Mouse (Mus musculus) heart, postnatal 0 days (tissue): ENCODE measurements around the gene Ccdc134. TPM values are rescaled to one million over a fixed set of nuclear protein-coding genes. Genes with fewer than 3 reads are reported as not detected.
"Not testable (repeated sequence)": the region's sequence is repeated elsewhere in the genome, so short reads cannot be mapped to it uniquely, and the experiment has no call there.

Experiments used
- ATAC-seq: fragments of 200-750 bp; cut with Nextera tagmentation; 2 replicates; pipeline ENCODE4 v1.8.0; 2017; ENCODE audit warnings: low read depth, moderate number of reproducible peaks, moderate library complexity; ENCODE audit not compliant: insufficient read depth
- DNase-seq: peaks from one replicate; pipeline ENCODE4 v3.0.0-alpha.2; 2016; ENCODE audit warnings: low spot score
- H3K27ac ChIP-seq: fragments of 300-500 bp; sonication (generic); 2 replicates; pipeline ENCODE4 v1.5.1; 2014; ENCODE audit warnings: low read depth, mild to moderate bottlenecking
- H3K27me3 ChIP-seq: fragments of 300-500 bp; sonication (generic); 2 replicates; pipeline ENCODE4 v1.6.1; 2014; ENCODE audit warnings: low read length, mixed read lengths; ENCODE audit not compliant: control insufficient read depth, insufficient read depth
- H3K36me3 ChIP-seq: fragments of 300-500 bp; sonication (generic); replicated peaks from 2 replicates; pipeline ENCODE4 v1.6.1; 2014; ENCODE audit warnings: low read length, mixed read lengths; ENCODE audit not compliant: control insufficient read depth, insufficient read depth
- H3K4me1 ChIP-seq: fragments of 300-500 bp; sonication (generic); 2 replicates; pipeline ENCODE4 v1.6.1; 2014; ENCODE audit warnings: antibody characterized with exemption; ENCODE audit not compliant: control insufficient read depth, insufficient read depth
- H3K4me2 ChIP-seq: fragments of 300-500 bp; sonication (generic); 2 replicates; pipeline ENCODE4 v1.6.1; 2014; ENCODE audit warnings: low read depth, mild to moderate bottlenecking, low read length, moderate library complexity
- H3K4me3 ChIP-seq: fragments of 300-500 bp; sonication (generic); 2 replicates; pipeline ENCODE4 v1.5.1; 2014; ENCODE audit warnings: low read depth, low read length
- H3K9ac ChIP-seq: fragments of 300-500 bp; sonication (generic); replicated peaks from 2 replicates; pipeline ENCODE4 v1.6.1; 2014; ENCODE audit warnings: low read depth, low read length, mixed read lengths
- H3K9me3 ChIP-seq: fragments of 300-500 bp; sonication (generic); replicated peaks from 2 replicates; pipeline ENCODE4 v1.6.1; 2016; ENCODE audit warnings: low read length; ENCODE audit not compliant: control insufficient read depth
- CTCF ChIP-seq: IDR thresholded peaks from 2 replicates; pipeline ENCODE4 v1.5.1; 2016; ENCODE audit warnings: antibody characterized with exemption, control low read depth, low read depth
- EP300 ChIP-seq: IDR thresholded peaks from 2 replicates; pipeline ENCODE4 v1.6.1; 2016; ENCODE audit warnings: antibody characterized with exemption, low read depth
- WGBS: fragments of 180-500 bp; shearing (Covaris S2); extraction: QIAGEN DNeasy Blood & Tissue Kit; methylation state at CpG from one replicate; pipeline ENCODE4 v1.1.7; 2014; 5-methylcytosine and 5-hydroxymethylcytosine counted together
- polyA plus RNA-seq: library from polyadenylated mRNA; unstranded; fragments of >200 nt; fragmentation: Nextera tagmentation; extraction: Ambion mirVana; gene quantifications from 2 replicates; pipeline ENCODE4 v1.2.1, GENCODE M21; 2015
- total RNA-seq: library from RNA; depleted of rRNA; stranded (reverse); fragments of >200 nt; gene quantifications from 2 replicates; pipeline ENCODE4 v1.2.3, GENCODE M21; 2014; ENCODE audit warnings: low replicate concordance

Gene Ccdc134
- total and polyA plus RNA-seq, 2 experiments from 2014 or later, result 6.5 to 6.9 TPM

DNA sequence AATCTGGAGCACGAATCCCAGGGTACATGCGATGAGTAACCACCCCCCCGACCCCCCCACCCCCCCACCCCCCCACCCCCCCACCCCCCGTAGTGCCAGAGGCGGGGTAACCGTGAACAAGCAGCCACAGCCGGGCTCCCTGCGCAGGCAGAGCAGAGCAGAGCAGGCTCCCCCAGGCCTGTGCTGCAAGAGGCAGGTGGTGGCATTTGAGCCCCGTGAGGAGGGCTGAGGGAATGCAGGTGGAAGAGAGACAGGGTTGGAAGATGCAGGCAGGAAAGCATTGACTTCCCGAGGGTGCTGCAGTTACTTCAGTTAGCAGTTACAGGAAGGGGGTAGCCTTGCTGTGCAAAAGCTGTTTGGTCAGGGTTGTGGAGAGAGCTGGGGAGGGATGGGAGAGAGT, 40.5 kb upstream of the Ccdc134 start:
- DNase-seq, result no peak
- WGBS, result 19% methylated on average over 7 of the region's 10 CpGs
- H3K27ac ChIP-seq, result no peak overlapping the region
- no peaks in the 10 kb centered on the region for H3K9me3 ChIP-seq
- no peaks in the 10 kb centered on the region for H3K36me3 ChIP-seq
- no peak for ATAC-seq
- TF ChIP-seq EP300 (no peak), CTCF (no peak)
- no peak overlapping the region for H3K4me2 ChIP-seq
- H3K4me1 ChIP-seq, result no peaks in the 10 kb centered on the region
- H3K27me3 ChIP-seq, result 0 out of 2 replicates have a peak, but pooled peaks cover 3% of the 10 kb centered on the region
- no peak overlapping the region for H3K9ac ChIP-seq
- no peak overlapping the region for H3K4me3 ChIP-seq

DNA sequence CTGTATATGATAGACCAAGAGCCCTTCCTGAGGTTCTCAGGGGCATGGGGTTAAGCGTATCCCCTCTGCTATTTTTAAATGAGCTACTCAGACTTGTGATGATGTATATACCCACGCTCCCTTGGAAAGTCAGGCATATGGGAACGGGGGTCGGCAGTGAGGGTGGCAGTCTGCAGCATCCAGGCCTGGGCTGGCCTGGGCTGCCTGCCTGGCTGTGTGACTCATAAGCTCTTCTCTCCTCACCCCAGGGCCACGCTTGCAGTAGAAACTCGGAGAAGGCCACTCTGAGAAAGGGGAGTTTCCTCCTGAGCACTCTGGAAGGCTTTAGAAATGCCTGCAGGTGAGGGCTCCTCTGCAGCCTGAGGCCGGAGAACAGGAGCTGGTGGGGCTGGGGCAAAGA, 36.7 kb upstream of the Ccdc134 start:
- TF ChIP-seq EP300, result no peak
- TF ChIP-seq CTCF, result no peak
- no peak for ATAC-seq
- Histone ChIP-seq H3K4me3 (no peak overlapping the region), H3K9ac (no peak overlapping the region), H3K4me1 (no peaks in the 10 kb centered on the region), H3K27me3 (0 out of 2 replicates have a peak, but pooled peaks cover 3% of the 10 kb centered on the region), H3K27ac (no peak overlapping the region), H3K9me3 (no peaks in the 10 kb centered on the region), H3K4me2 (no peak overlapping the region), H3K36me3 (no peaks in the 10 kb centered on the region)
- DNase-seq, result no peak
- WGBS, result 55% methylated on average over 7 of the region's 7 CpGs

DNA sequence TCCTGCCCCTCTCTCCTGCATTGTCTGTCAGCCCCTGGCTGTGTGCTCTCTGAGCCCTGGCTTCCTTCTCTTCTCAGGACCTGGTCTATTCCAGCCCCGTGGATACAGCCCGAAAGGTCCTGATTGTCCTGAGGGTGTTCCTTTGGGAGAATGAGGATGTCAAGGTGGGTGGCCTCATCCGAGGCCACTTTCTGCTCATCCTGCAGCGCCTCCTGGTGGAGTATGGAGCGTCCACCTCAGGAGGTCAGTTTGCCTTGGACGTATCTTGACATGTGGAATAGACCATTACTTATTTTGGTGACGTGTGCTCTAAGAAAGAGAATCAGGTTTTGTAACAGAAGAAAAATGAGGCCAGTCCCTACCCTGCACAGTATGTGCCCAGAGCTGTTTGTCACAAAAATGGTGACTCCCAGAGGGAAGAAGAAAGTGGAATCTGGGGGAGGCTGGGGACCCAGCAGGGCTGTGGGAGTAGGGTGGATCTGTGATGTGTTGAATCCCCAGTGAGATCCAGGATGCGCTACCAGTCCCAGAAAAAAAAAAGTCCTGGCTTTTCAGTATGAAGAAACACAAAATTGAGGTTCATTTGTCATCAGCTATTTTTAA, 20.7 kb upstream of the Ccdc134 start:
- Histone ChIP-seq H3K27me3 (no peaks in the 10 kb centered on the region), H3K4me3 (no peak overlapping the region), H3K27ac (no peak overlapping the region), H3K36me3 (no peaks in the 10 kb centered on the region), H3K4me2 (no peak overlapping the region), H3K4me1 (no peaks in the 10 kb centered on the region), H3K9ac (no peak overlapping the region), H3K9me3 (no peaks in the 10 kb centered on the region)
- 17% methylated on average over 8 of the region's 8 CpGs for WGBS
- no peak for TF ChIP-seq EP300
- peak; percentile 68 for TF ChIP-seq CTCF
- DNase-seq (no peak), ATAC-seq (no peak)

DNA sequence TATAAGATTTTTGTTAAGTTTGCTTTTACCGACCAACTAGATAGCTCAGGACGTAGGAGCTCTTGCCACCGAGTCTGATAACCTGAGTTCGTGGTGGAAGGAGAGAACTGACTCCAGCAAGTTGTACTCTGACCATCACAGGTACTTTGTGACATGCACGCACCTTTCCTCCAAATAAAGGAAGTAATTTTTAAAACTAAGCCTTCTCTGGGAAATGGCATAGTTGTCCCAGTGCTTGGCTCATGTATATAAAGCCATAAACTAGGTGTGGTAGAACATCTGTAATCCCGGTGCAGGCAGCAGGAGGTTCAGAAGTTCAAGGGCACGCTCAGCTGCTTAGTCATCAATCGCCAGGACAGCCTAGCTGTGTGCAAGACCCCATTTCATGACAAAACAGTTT, 7.2 kb upstream of the Ccdc134 start:
- Histone ChIP-seq H3K36me3 (no peaks in the 10 kb centered on the region), H3K4me2 (no peak overlapping the region), H3K9ac (no peak overlapping the region), H3K4me1 (no peaks in the 10 kb centered on the region), H3K9me3 (no peaks in the 10 kb centered on the region), H3K27me3 (0 out of 2 replicates have a peak, but pooled peaks cover 2% of the 10 kb centered on the region), H3K4me3 (no peak overlapping the region), H3K27ac (no peak overlapping the region)
- ATAC-seq (no peak), DNase-seq (no peak)
- WGBS, result 82% methylated on average over 8 of the region's 8 CpGs
- TF ChIP-seq EP300 (no peak), CTCF (no peak)

DNA sequence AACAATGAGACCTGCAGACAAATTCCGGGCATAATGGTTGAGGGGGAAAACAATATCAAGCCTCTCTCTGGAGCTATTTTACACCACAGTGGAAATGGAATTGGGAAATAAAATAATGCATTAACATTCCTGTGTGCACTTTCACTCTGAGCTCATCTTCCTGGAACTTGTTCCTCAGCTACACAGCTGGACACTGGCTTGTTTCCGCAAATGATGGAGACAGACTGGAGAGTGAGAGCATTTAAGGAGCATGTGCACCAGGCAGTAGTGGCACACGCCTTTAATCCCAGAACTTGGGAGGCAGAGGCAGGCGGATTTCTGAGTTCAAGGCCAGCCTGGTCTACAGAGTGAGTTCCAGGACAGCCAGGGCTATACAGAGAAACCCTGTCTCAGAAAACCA, 1.0 kb upstream of the Ccdc134 start:
- H3K27me3 ChIP-seq, H3K9me3 ChIP-seq, H3K4me3 ChIP-seq, H3K4me2 ChIP-seq, H3K4me1 ChIP-seq, H3K27ac ChIP-seq, H3K36me3 ChIP-seq, ATAC-seq, DNase-seq, H3K9ac ChIP-seq: not testable (repeated sequence)
- 77% methylated on average over 4 of the region's 4 CpGs for WGBS

DNA sequence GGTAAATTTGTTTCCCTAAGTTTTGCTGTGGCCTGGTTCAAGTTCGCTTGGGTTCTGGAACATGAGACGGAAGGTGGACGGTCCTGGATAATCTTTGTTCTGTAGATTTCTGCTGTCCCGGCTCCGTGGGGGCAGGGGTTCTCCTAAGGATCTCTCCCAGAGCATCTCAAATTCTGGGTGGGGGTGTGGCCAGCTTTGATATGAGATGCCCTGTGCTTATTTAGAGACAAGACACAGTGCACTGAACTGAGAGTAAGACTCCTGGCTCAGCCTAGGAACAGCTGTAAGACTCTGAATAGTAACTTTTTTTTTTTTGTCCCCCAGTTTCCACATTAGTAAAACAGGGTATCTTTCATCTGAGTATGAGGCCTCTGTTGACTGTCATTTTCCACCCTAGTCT, 676 bp downstream of the Ccdc134 start:
- DNase-seq (no peak), ATAC-seq (no peak)
- Histone ChIP-seq H3K27ac (peak overlapping the region; percentile 60; the same call in 1 of the 2 replicates), H3K4me1 (0 out of 2 replicates have a peak, but pooled peaks cover 7% of the 10 kb centered on the region), H3K9ac (peak overlapping the region; percentile 70), H3K27me3 (0 out of 2 replicates have a peak, but pooled peaks cover 2% of the 10 kb centered on the region), H3K36me3 (no peaks in the 10 kb centered on the region), H3K4me2 (peak overlapping the region; percentile 79), H3K9me3 (no peaks in the 10 kb centered on the region), H3K4me3 (peak overlapping the region; percentile 79)
- TF ChIP-seq EP300, result no peak
- no peak for TF ChIP-seq CTCF
- 2% methylated on average over 5 of the region's 5 CpGs for whole genome bisulfite sequencing
